Mouse (Mus musculus) neural tube, embryonic 10.5 days (tissue): Measurements from ENCODE around the gene E130308A19Rik.
"Not testable (repeated sequence)": the region's sequence is repeated elsewhere in the genome, so short reads cannot be mapped to it uniquely, and the experiment has no call there.

Experiments
- DNase-seq: peaks from one replicate; pipeline ENCODE4 v3.0.0-alpha.2; 2017; ENCODE audit warnings: low spot score; ENCODE audit errors: extremely low spot score

The E130308A19Rik gene

DNA sequence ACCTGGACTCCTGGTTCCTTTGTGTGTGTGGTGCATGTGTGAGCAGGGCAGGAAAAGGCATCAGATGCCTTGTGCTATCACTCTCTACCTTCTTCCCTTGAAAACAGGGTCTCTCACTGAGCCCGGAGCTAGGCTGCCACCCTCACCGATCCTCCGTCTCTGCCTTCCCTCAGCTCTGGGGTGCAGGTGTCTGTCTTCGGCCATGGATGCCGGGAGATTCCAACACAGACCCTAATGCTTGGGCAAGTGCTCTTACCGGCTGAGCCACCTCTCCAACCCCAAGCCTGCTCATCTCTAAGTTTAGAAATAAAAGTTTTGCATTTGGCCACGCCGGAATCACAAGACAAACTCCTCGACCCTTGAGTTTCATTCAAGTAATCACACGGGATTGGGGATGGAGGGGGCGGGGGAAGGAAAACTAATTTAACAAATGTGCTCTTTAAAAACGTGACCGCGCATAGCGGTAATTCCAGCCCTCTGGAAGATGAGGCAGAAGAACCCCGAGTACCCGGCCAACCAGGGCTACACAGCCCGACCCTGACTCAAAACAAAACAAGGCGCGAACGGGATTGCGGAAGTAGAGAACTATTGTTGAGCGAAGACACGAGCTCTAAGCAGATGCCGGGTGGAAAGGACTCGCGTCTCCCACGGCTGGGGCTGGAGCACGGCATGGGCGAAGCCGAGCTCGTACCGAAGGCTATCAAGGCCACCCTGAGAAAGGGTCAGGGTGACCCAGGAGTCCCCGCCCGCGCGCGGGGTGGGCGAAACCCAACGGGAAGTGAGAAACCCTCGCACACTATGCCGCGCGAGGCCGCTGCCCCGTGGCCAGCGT, 157.1 kb downstream of the E130308A19Rik start:
- DNase-seq, result peak; percentile 51

GRCm38 (mm10) chr4:59783685-59784279, 157.8 kb downstream of the E130308A19Rik start:
- peak; percentile 96 for DNase-seq

GRCm38 (mm10) chr4:59785412-59785811, 159.4 kb downstream of the E130308A19Rik start:
- DNase-seq, result no peak

DNA sequence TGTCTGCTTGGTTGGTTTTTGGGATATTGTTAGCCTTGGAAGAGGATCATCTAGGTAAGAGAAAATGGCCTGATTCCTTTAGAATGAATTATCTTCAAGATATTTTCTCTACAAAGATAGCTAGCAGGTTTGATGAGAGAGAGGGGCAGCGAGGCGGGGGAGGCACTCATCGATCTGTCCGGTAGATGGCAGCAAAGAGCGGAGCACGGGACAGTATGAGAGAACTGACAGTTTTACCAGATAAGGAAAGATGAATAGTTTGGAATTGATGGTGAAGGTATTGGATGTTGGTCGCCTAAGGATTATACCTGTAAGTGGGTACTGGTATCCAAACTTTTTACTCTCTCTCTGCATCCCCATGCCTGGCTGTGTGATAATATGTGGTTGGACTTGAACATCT, 160.7 kb downstream of the E130308A19Rik start:
- DNase-seq, result peak; percentile 75

- no peak for DNase-seq
These were observed 161.1 kb downstream of the E130308A19Rik start for GRCm38 (mm10) chr4:59787126-59787525.

- no peak for DNase-seq
These were observed 163.0 kb downstream of the E130308A19Rik start for GRCm38 (mm10) chr4:59789015-59789414.

GRCm38 (mm10) chr4:59793626-59794025, 167.6 kb downstream of the E130308A19Rik start:
- DNase-seq, result not testable (repeated sequence)

- DNase-seq, result no peak
These were observed 168.1 kb downstream of the E130308A19Rik start for GRCm38 (mm10) chr4:59794116-59794515.

DNA sequence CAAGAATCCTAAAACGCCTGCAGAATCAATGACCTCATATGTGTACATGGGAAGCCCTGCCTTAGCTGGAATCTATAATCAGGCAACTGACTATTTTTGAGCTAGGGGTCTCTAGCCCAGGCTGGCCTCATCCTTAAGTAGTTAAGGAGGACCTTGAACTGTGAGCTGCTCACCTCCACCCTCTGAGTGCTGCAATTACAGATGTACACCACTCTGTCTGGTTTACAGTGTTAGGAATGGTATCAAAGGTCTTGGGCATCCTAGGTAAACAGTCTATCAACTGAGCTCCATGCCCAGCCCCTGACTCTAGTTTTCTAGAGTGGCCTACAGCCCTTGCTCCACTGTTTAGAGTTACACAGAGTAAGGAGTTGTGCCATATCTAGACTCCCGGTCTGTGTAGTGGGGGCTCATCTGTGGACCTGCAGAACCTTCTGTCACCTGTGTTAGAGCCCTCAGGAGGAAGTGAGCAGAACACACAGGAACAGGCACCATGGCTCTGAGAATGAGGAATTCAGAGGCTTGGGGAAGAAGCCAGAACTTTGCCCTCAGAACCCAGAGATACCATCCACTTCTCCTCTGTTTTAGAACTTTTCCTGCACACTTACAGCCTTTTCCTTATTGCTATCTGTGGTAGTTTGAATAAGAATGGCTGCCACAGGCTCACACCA, 169.9 kb downstream of the E130308A19Rik start:
- DNase-seq, result no peak

DNA sequence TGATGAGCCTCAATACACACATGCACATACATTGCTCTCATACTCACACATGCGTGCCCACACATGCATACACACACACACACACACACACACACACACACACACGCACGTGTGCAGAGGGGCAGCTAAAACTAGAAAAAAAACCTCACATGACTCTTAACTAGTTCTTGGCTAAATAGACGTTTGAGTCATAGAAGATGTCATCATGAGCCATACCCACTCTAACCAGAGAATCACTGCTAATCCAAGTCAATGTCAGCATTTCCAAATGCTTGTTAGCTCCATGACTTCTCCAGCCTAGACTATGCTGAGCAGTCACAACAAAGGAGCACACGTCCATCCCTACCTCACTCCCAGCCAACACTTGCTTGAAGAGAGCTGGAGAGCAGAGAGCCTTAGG, 174.2 kb downstream of the E130308A19Rik start:
- DNase-seq, result no peak

- DNase-seq, result no peak
These were observed 175.5 kb downstream of the E130308A19Rik start, which contains the start of gene Inip for GRCm38 (mm10) chr4:59801489-59801888. Gene Inip, minus strand, starts transcription at chr4:59801589.

DNA sequence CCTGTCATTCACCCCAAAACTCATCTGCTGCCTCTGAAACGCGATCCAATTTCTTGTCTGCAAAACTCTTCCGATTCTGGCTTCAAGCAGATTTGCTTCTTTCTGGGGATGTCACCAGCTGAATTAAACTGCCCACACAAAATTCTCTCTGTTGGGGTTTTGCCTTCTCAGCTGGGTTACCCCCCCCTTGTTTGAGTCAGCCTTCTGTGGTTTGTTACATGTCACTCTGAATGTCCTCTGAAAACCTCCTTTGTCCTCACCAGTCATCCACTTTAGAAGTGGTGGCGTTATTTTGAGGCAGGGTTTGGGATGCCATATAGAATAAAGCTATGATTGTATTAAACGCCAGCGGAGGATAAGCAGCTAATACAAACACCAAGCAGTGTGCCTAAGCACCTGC, 176.1 kb downstream of the E130308A19Rik start:
- DNase-seq, result no peak

DNA sequence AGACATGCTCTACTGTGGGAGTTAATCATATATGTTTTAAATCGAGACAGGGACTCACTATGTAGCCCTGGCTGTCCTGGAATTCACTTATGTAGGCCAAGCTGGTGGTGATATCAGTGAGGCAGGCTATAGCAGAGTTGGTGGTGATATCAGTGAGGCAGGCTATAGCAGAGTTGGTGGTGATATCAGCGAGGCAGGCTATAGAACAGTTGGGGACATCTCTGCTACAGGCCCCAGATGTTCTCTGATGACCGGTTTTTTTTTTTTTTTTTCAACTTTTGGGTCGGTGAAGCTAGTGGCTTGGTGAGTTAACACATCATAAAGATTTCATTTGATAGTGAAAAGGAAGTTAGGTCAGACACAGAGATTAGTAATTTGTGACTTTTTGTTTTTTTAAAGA, 176.8 kb downstream of the E130308A19Rik start:
- no peak for DNase-seq

DNA sequence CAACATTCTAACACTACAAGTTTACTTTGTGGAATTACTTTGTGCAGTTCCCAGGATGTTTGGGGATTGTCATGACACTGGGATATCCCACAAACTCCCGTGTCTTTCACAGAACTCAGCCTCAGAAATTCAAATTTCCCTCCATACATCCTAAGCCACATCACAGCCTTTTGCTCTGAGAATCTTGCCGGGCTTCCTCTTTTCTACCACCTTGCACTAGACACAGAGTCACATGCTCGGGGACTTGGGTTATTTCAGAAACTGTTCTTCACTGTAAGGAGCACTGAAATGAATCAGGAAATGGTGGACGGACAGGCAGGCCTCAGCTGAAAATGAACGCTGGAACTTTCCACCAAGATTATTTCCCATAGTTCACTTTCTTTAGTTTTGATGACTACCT, 177.3 kb downstream of the E130308A19Rik start:
- DNase-seq, result no peak

GRCm38 (mm10) chr4:59804754-59805153, 178.7 kb downstream of the E130308A19Rik start:
- no peak for DNase-seq

- DNase-seq, result peak; percentile 88
These were observed 179.4 kb downstream of the E130308A19Rik start, which contains the start of gene Snx30 for GRCm38 (mm10) chr4:59805181-59805967. Gene Snx30, plus strand, starts transcription at chr4:59805840.

DNA sequence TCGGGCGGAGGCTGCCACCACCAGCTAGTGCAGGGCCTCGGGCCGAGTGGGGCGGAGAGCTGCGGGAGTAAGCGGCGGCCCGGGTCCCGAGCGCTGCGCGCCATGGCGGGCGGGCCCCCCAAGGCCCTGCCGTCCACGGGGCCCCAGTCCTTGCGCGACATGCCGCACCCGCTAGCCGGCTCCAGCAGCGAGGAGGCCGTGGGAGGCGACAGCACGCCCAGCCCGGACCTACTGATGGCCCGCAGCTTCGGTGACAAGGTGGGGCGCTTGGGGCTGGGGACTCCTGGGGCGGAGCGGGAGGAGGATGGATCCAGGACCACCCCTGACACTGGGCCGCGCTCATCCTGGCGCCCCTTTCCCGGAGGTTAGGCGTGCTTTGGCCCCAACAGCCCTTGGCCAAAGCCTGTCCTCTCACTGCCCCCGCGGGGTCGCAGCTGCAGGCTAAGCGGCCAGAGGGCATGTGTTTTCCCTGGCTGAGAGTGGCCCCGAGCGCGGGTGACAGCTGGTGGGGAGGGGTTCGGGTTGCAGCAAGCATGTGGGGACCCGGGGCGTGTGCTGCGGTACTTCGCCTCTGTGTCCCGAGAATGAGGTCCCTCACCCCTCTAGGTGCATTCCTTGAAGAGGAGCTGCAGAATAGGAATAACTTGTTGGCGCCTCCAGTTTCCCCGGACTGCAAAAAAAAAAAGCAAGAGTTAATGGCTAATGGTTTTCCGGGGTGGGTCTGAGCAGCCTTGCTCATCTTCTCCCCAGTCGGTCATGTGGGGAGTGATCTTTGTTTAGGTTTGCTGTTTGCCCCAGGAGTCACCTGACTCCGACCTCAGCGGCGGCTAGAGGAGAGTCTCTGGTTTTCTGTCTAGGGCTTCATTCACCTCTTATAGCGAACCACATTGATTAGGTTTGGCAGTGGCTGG, 180.2 kb downstream of the E130308A19Rik start:
- DNase-seq, result peak; percentile 71

GRCm38 (mm10) chr4:59806879-59807195, 180.8 kb downstream of the E130308A19Rik start:
- no peak for DNase-seq

DNA sequence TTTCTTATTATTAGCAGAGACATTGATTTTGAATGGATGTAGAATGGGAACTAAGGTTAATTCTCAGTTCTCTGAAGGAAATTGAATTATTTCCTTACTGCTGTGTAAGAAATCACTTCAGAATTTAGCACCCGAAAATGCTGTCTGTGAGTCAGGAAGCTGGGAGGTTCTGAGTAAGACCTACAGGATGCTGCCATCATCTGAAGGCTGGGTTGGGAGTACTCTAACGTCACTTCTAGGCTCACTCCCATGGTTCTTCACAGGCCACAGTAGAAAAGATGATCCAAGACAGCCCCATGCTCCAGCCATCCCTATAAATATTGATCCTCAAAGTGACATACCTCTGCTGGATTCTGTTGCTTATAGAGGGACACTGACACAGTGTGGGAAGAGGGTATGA, 181.5 kb downstream of the E130308A19Rik start:
- DNase-seq, result no peak

- DNase-seq, result no peak
These were observed 182.4 kb downstream of the E130308A19Rik start for GRCm38 (mm10) chr4:59808396-59808795.
